Mouse (Mus musculus) T-cell, adult 2 months (primary cell): ENCODE measurements around the gene Ctc1.

ENCODE experiments used
- DNase-seq: peaks from one replicate; pipeline ENCODE4 v3.0.0; 2022; ENCODE audit warnings: low spot score

Gene Ctc1

GRCm38 (mm10) chr11:69050748-69051147, 35.0 kb downstream of the Ctc1 start:
- no peak for DNase-seq

GRCm38 (mm10) chr11:69051771-69052170, 36.1 kb downstream of the Ctc1 start:
- no peak for DNase-seq

GRCm38 (mm10) chr11:69052824-69053421, 37.2 kb downstream of the Ctc1 start:
- no peak for DNase-seq

- DNase-seq: peak; percentile 43
Observed at GRCm38 (mm10) chr11:69053848-69054247, 38.1 kb downstream of the Ctc1 start.

- no peak for DNase-seq
Observed at GRCm38 (mm10) chr11:69058265-69058664, 42.6 kb downstream of the Ctc1 start.

- DNase-seq: no peak
Observed at GRCm38 (mm10) chr11:69058729-69059356, 43.1 kb downstream of the Ctc1 start.

- DNase-seq: peak; percentile 96
Observed at GRCm38 (mm10) chr11:69059357-69059974, 43.8 kb downstream of the Ctc1 start, which contains the start of gene Borcs6. Gene Borcs6 (plus strand): TSS chr11:69059717.

GRCm38 (mm10) chr11:69059975-69060411, 44.3 kb downstream of the Ctc1 start:
- peak; percentile 46 for DNase-seq

- no peak for DNase-seq
Observed at GRCm38 (mm10) chr11:69060448-69061254, 44.9 kb downstream of the Ctc1 start.

- DNase-seq: no peak
Observed at GRCm38 (mm10) chr11:69061255-69061912, 45.7 kb downstream of the Ctc1 start.

GRCm38 (mm10) chr11:69062194-69062760, 46.6 kb downstream of the Ctc1 start:
- DNase-seq: peak; percentile 78

- peak; percentile 94 for DNase-seq
Observed at GRCm38 (mm10) chr11:69062761-69063224, 47.1 kb downstream of the Ctc1 start.

GRCm38 (mm10) chr11:69063413-69064201, 47.9 kb downstream of the Ctc1 start:
- DNase-seq: peak; percentile 81

- DNase-seq: no peak
Observed at GRCm38 (mm10) chr11:69064259-69065133, 48.8 kb downstream of the Ctc1 start.

GRCm38 (mm10) chr11:69065394-69065925, 49.7 kb downstream of the Ctc1 start:
- DNase-seq: no peak

GRCm38 (mm10) chr11:69066163-69066861, 50.6 kb downstream of the Ctc1 start:
- no peak for DNase-seq

- DNase-seq: peak; percentile 80
Observed at GRCm38 (mm10) chr11:69066956-69067355, 51.2 kb downstream of the Ctc1 start.

GRCm38 (mm10) chr11:69067601-69068000, 51.9 kb downstream of the Ctc1 start:
- no peak for DNase-seq

- DNase-seq: no peak
Observed at GRCm38 (mm10) chr11:69070093-69070492, 54.4 kb downstream of the Ctc1 start.
